Mouse (Mus musculus) C3H10T1/2 (cell line): ENCODE results near the gene 2310061I04Rik. TPM values are rescaled to one million over a fixed set of nuclear protein-coding genes. Genes with fewer than 3 reads are reported as not detected.

Source experiments
- polyA plus RNA-seq, 2 experiments: library from polyadenylated mRNA; unstranded; fragments of >200 nt; fragmentation: generic; extraction: Trizol; gene quantifications; one replicate each; pipeline ENCODE4 v1.2.1; 2012; ENCODE audit warnings: missing spikeins in 2 of 2

The 2310061I04Rik gene
- 10 to 100 TPM; 23.3 to 41.8 TPM for polyA plus RNA-seq

GRCm38 (mm10) chr17:35896781-35897643 is at the start of gene 2310061I04Rik:
Gene 2310061I04Rik, minus strand, starts transcription at chr17:35897431.

GRCm38 (mm10) chr17:35916297-35917142 is 19.3 kb upstream of the 2310061I04Rik start, which contains the start of the genes Mrps18b and Ppp1r10:
Gene Mrps18b, minus strand, starts transcription at chr17:35916389.
Gene Ppp1r10, plus strand, starts transcription at chr17:35916434.

GRCm38 (mm10) chr17:35909919-35910369 is 12.7 kb upstream of the 2310061I04Rik start, which contains the start of gene Atat1:
Gene Atat1, minus strand, starts transcription at chr17:35910075.

GRCm38 (mm10) chr17:35879245-35880057 is 17.8 kb downstream of the 2310061I04Rik start, which contains the start of gene Dhx16:
Gene Dhx16, plus strand, starts transcription at chr17:35879819.

GRCm38 (mm10) chr17:35865481-35866280 is 31.6 kb downstream of the 2310061I04Rik start, which contains the start of gene Ppp1r18:
Gene Ppp1r18, plus strand, starts transcription at chr17:35865593.

GRCm38 (mm10) chr17:35861198-35861857 is 35.9 kb downstream of the 2310061I04Rik start, which contains the start of gene Nrm:
Gene Nrm, plus strand, starts transcription at chr17:35861318.

Other genes with a start within 250 kb of the 2310061I04Rik start
- gene Vars2, start 229.8 kb downstream of the 2310061I04Rik start, polyA plus RNA-seq = 10 to 100 TPM; 10.3 to 17.1 TPM
- gene Gtf2h4, start 223.7 kb downstream of the 2310061I04Rik start, polyA plus RNA-seq = 10 to 100 TPM; 37.3 to 43.3 TPM
- gene Ddr1, start 192.8 kb downstream of the 2310061I04Rik start, polyA plus RNA-seq = 10 to 100 TPM; 13.6 to 77.1 TPM
- 10 to 100 TPM; 26.7 to 55.4 TPM for gene Ier3, start 75.7 kb downstream of the 2310061I04Rik start, polyA plus RNA-seq
- gene Flot1, start 74.2 kb downstream of the 2310061I04Rik start, polyA plus RNA-seq = 10 to 100 TPM; 40.2 to 78.8 TPM
- gene Tubb5, start 59.1 kb downstream of the 2310061I04Rik start, polyA plus RNA-seq = 1,000 to 10,000 TPM; 1,640 to 1,875 TPM
- gene Mdc1, start 55.9 kb downstream of the 2310061I04Rik start, polyA plus RNA-seq = 10 to 100 TPM in 1 of 2 experiments, 1 to 10 TPM in 1; 2.4 to 13.5 TPM
- 10 to 100 TPM; 24.6 to 60.0 TPM for gene Nrm, start 36.1 kb downstream of the 2310061I04Rik start, polyA plus RNA-seq
- gene Ppp1r18, start 31.8 kb downstream of the 2310061I04Rik start, polyA plus RNA-seq = 10 to 100 TPM; 72.4 to 92.4 TPM
- 10 to 100 TPM; 47.9 to 54.5 TPM for gene Dhx16, start 17.6 kb downstream of the 2310061I04Rik start, polyA plus RNA-seq
- 10 to 100 TPM in 1 of 2 experiments, 1 to 10 TPM in 1; 8.0 to 45.3 TPM for gene Atat1, start 12.6 kb upstream of the 2310061I04Rik start, polyA plus RNA-seq
- gene Mrps18b, start 19.0 kb upstream of the 2310061I04Rik start, polyA plus RNA-seq = 100 to 1,000 TPM in 1 of 2 experiments, 10 to 100 TPM in 1; 55.9 to 163 TPM
- gene Ppp1r10, start 19.0 kb upstream of the 2310061I04Rik start, polyA plus RNA-seq = 10 to 100 TPM; 10.4 to 31.4 TPM
- 10 to 100 TPM; 65.7 to 99.3 TPM for gene Abcf1, start 72.3 kb upstream of the 2310061I04Rik start, polyA plus RNA-seq
- gene Gnl1, start 82.4 kb upstream of the 2310061I04Rik start, polyA plus RNA-seq = 100 to 1,000 TPM in 1 of 2 experiments, 10 to 100 TPM in 1; 64.4 to 105 TPM
- gene Prr3, start 82.8 kb upstream of the 2310061I04Rik start, polyA plus RNA-seq = 10 to 100 TPM in 1 of 2 experiments, 1 to 10 TPM in 1; 8.0 to 24.8 TPM
- 1 to 10 TPM in 1 of 2 experiments, under 1 TPM in 1; 0.04 to 1.6 TPM for gene H2-T24, start 123.1 kb upstream of the 2310061I04Rik start, polyA plus RNA-seq
- 10 to 100 TPM in 1 of 2 experiments, 1 to 10 TPM in 1; 7.0 to 77.3 TPM for gene H2-T23, start 135.4 kb upstream of the 2310061I04Rik start, polyA plus RNA-seq
- 100 to 1,000 TPM in 1 of 2 experiments, 10 to 100 TPM in 1; 42.8 to 114 TPM for gene H2-T22, start 145.3 kb upstream of the 2310061I04Rik start, polyA plus RNA-seq
- under 1 TPM in 1 of 2 experiments, not detected in 1; 0.09 TPM for gene Gm6034, start 145.5 kb upstream of the 2310061I04Rik start, polyA plus RNA-seq
- under 1 TPM; 0.08 to 0.39 TPM for gene Gm11127, start 160.9 kb upstream of the 2310061I04Rik start, polyA plus RNA-seq
- not detected for gene Gm19684, start 224.2 kb upstream of the 2310061I04Rik start, polyA plus RNA-seq
- gene Gm7030, start 232.0 kb upstream of the 2310061I04Rik start, polyA plus RNA-seq = not detected